Mouse (Mus musculus): ENCODE data around the gene Slc36a3.

Slc36a3 gene

DNA sequence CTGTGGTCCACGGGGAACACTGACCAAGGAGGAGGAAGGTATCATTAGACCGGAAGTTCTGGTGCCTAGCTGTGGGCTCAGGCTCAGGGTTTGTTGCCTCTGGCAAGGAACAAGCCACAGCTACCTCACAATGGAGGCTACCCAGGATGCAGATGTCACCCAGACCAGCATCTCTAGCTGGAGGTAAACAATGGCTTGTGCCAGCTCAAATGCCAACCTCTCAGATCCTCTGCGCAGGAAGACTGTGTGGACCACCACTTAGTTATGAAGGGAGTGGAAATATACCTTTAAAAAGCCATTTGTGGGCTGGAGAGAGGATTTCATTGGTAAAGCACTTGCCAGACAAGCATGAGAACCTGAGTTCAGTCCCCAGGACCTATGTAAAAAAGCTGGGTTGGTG, at the start of gene Slc36a3:
TSS of gene Slc36a3 (minus strand) at position 101 of the 400 bp plus-strand sequence.
- DNase-seq (ENCODE audit: low spot score in 2 of 2) = no peak

DNA sequence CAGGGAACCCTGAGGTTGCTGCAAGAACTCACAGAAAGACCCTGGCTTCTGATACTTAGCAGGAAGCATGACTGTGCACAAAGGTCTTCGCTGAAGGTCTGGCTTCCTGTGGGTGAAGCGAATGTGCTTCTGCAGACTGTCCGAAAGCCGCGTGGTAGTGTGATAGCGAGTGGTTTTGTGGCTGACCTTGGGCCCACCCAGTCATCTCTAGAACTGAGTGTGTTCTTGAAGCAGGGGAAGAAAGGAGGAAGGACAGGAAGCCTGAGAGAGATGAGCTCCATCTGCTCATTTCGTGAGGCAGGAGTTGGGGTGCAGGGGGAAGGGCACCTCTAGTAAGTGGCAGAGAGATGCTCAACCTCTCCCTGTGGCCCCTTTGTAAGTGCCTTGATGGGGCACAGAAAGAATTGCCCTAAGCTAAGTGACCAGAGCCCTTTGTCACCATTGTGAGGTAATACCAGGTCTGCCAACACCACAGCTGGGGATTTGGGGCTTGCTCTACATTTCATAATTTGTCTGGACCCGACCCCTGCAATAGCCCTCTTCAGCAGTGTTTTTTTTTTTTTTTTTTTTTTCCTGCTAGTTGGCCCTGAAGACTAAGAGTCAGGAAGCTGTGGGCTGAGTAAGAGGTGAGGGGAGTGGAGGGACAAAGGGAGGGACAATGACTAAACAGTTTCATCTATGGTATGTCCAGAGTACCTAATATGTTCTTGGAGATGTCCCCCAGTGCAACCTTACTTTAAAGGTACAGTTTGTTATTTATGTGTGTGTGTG, 46.4 kb upstream of the Slc36a3 start:
- DNase-seq (ENCODE audit: low spot score in 2 of 2) = no peak

DNA sequence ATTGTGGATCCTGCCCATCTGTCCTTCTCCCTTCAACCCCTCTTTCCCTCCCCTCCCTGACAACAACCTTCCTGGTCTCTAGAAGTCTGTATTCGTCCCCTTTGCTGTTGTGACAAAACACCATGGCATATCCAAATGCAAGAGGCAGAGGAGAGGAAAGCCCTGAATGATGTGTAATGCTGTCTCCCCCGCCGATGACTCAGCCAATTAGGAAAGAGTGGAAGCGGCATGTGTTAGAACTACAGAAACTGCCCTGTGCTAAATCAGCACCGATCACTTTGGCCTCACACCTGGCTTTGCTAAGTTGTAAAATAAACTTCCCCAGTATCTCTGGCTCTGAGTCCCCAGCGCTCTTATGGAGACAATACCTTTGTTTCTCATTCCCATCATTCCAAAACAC, 45.6 kb upstream of the Slc36a3 start:
- no peak for DNase-seq (ENCODE audit: low spot score in 2 of 2)

DNA sequence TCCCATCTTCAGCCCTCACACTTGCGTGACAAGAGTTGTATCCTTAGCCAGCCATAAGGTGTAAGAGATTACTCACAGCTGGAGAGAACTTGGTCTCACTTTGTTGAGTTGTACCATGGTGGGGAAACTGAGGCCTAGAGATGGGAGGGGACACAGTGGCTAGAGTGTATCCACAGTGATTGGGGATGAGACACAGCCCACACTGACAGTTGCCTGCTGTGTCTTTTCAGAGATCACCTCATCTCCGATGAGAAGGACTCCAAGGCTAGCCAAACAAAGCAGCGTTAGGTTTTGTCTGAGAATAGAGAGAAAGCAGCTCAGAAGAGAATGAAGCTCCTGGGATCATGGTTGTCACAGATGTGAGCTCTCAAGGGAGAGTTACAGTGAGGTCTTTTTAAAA, 38.7 kb upstream of the Slc36a3 start:
- DNase-seq (ENCODE audit: low spot score in 2 of 2) = no peak

- DNase-seq (ENCODE audit: low spot score in 2 of 2) = no peak
Observed at GRCm38 (mm10) chr11:55187777-55188176, 36.3 kb upstream of the Slc36a3 start.

- no peak for DNase-seq (ENCODE audit: low spot score in 2 of 2)
Observed at GRCm38 (mm10) chr11:55187292-55187691, 35.8 kb upstream of the Slc36a3 start.

DNA sequence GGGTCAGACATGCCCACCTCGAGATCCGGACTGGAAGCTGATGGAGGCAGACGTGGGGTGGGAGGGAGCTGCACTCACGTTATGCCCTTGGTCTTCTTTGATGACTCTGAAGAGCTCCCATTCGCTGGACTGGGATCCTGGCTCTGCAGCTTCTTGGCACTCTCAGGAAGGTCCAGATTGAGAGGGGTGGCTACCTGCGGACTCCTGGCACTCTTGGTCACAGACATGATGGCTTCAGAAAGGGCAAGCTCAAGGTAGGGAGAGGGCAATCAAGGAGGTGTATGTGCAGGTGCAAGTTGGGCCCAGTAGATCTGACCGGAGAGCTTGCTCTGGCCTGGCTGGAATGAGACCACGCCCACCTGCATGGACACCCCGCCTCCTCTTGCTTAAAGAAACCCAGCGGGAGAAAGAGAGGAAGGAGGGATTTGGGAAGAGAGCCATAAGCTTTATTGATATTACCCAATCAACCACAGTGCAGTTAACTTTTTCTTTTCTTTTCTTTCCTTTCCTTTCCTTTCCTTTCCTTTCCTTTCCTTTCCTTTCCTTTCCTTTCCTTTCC, 33.3 kb upstream of the Slc36a3 start, which contains the start of gene Slc36a2:
TSS of gene Slc36a2 (minus strand) at position 345 of the 559 bp plus-strand sequence.
- no peak for DNase-seq (ENCODE audit: low spot score in 2 of 2)

DNA sequence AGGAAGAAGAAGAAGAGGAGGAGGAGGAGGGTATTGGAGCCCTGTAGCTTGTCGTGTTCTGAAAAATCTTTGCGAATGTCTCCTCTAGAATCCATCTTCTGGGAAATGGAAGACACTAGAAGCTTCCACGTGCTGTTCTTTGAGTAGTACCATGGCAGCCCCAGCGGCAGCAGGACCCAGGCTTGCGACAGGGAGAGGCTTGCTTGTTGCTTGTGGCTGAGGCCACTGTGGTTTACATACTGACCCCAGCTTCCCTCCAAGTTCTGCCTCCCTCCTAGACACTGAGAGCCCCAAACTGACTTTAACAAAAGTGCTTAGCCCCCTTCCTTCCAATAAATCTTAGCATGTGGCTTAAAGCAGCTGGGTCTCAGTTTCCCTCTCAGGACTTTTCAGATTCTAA, 32.7 kb upstream of the Slc36a3 start:
- DNase-seq (ENCODE audit: low spot score in 2 of 2) = no peak

DNA sequence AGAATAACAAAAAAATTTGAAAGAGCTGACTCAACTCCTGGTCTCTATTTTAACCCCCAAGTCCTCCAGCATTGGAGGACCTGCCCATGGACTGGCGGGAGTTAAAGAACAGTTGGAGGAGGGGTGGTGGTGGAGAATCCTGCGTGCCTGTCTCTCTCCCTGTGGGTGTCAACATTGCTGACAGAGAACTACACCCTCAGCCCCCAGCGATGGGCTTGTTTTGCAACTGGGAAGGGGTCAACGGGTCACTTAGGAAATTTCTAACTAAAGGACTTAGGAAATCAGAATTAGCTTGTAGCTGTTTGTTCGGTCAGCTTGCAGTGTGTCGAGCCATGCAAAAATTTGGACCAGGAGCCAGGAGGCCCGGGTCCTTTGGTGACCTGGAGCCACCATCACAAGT, 31.6 kb upstream of the Slc36a3 start:
- DNase-seq (ENCODE audit: low spot score in 2 of 2) = no peak

GRCm38 (mm10) chr11:55179856-55180255, 28.3 kb upstream of the Slc36a3 start:
- DNase-seq (ENCODE audit: low spot score in 2 of 2) = no peak

DNA sequence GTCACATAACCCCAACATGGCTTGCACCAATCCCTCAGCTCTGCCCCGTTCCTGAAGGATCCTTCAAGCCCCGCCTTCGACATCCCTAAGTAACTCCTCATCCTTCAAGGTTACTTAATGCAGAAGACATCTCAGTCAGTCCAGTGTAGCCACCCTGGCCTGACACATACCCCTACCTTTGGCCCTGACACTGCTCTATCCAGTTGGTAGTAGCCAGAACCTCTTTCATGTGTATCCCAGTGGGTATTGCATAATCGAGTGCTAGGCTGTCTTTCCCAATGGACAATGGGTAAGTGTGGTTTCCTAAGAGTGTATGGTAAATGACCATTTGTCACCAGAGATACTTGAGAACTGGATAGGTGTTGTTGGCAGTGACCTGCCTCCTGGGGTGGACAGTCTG, 27.3 kb upstream of the Slc36a3 start:
- DNase-seq (ENCODE audit: low spot score in 2 of 2) = no peak

- DNase-seq (ENCODE audit: low spot score in 2 of 2) = no peak
Observed at GRCm38 (mm10) chr11:55170501-55170900, 19.0 kb upstream of the Slc36a3 start.

- DNase-seq (ENCODE audit: low spot score in 2 of 2) = no peak
Observed at GRCm38 (mm10) chr11:55168914-55169313, 17.4 kb upstream of the Slc36a3 start.

- DNase-seq (ENCODE audit: low spot score in 2 of 2) = no peak
Observed at GRCm38 (mm10) chr11:55168504-55168903, 17.0 kb upstream of the Slc36a3 start.

- no peak for DNase-seq (ENCODE audit: low spot score in 2 of 2)
Observed at GRCm38 (mm10) chr11:55165748-55166147, 14.2 kb upstream of the Slc36a3 start.

- DNase-seq (ENCODE audit: low spot score in 2 of 2) = peak in 1 of 2 experiments; percentile 62
Observed at GRCm38 (mm10) chr11:55164723-55165122, 13.2 kb upstream of the Slc36a3 start.

DNA sequence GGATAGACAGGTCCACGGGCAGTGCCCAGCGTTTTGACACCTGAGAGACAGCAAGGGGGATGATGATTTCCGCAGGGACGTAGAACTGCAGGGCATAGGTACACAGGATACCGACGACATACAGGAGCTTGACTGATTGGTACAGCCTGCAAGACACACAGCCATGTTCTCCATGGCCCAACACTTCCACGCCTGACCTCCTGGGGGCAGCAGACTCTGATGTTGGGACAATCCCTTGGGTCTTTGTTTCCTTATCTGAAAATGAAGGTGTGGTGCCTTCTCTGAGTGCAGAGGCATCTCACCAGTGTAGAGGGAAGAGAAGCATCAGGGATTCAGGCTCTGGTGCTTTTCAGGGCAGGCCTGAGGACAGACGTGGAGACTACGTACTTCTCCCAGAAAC, 11.2 kb upstream of the Slc36a3 start:
- peak in 1 of 2 experiments; percentile 67 for DNase-seq (ENCODE audit: low spot score in 2 of 2)

GRCm38 (mm10) chr11:55158785-55159359, 7.4 kb upstream of the Slc36a3 start:
- peak; percentile 23 to 89 for DNase-seq (ENCODE audit: low spot score in 2 of 2)

- no peak for DNase-seq (ENCODE audit: low spot score in 2 of 2)
Observed at GRCm38 (mm10) chr11:55155070-55155421, 3.5 kb upstream of the Slc36a3 start.

DNA sequence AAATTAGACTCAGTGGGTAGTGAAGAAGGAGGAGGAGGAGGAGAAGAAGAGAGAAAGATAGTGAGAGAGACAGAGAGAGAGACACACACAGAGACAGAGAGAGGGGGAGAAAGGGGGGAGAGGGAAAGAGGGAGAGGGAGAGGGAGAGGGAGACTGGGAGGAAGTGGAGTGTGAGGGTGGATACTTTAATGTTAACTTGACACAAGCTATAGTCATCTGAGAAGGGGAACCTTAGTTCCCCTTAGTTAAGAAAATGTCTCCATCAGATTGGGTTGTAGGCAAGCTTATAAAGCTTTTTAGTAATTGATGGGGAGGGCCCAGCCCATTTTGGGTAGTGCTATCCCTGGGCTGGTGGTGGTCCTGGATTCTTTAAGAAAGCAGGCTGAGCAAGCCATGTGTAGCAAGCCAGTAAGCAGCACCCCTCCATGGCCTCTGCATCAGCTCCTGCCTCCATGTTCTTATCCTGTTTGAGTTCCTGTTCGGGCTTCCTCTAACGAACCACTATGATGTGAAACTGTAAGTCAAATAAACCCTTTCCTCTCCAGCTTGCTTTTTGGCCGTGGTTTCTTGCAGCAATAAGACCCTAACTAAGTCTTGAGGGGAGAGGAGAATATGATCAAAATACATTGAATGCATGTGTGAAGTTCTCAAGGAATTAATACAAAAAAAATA, 3.0 kb upstream of the Slc36a3 start:
- no peak for DNase-seq (ENCODE audit: low spot score in 2 of 2)

GRCm38 (mm10) chr11:55148461-55148860, 3.0 kb downstream of the Slc36a3 start:
- no peak for DNase-seq (ENCODE audit: low spot score in 2 of 2)

DNA sequence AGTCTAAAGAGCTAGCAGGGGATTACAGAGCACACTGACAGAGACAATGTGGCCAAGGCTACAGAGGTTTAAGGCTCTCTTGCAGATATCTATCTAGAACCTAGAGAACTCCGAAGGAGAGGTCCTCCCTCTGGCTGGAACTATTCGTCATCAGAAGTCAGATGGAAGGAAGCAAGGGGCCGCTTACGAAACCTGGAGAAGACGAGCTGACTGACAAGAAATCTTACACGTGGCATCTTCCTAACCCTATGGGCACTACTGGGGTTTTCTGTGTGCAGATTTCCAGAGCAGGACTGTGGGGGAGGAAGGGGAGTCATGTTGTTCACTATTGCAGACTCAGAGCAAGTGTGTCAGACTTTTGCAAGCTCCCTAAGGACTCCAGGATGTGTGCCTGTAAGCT, 4.1 kb downstream of the Slc36a3 start:
- no peak for DNase-seq (ENCODE audit: low spot score in 2 of 2)

- DNase-seq (ENCODE audit: low spot score in 2 of 2) = no peak
Observed at GRCm38 (mm10) chr11:55146855-55147254, 4.7 kb downstream of the Slc36a3 start.

All from left cerebral cortex, adult 9 months (tissue).